Mouse (Mus musculus) heart, postnatal 14 days (tissue): ENCODE results near the gene Plcxd1. TPM values are rescaled to one million over a fixed set of nuclear protein-coding genes. Genes with fewer than 3 reads are reported as not detected.
"Not testable (repeated sequence)": the region's sequence is repeated elsewhere in the genome, so short reads cannot be mapped to it uniquely, and the experiment has no call there.

Experiments used
- DNase-seq, 2 experiments: peaks; one replicate each; pipeline ENCODE4 v3.0.0; 2021 to 2022
- intact Hi-C: fragments of 180-260 bp; cut with DNase I; formaldehyde crosslinking; loops from one replicate; pipeline ENCODE4 v1.15.1; 2025
- long read RNA-seq, 2 experiments: library from polyadenylated mRNA; stranded (forward); transcript quantifications; one replicate each; pipeline ENCODE4 v2.0.0; 2021
- total RNA-seq, 2 experiments: library from RNA; stranded (reverse); gene quantifications; 2 replicates each; pipeline ENCODE4 v1.2.3; 2021

Plcxd1 gene
- not detected for total RNA-seq
- long read RNA-seq, experiment 1, partial matches to known transcripts: 1 of 1 reads
- long read RNA-seq, experiment 1, other reads (novel, unspliced or antisense): 0 of 1 reads
- long read RNA-seq, experiment 2: 0 reads

- intact Hi-C loops: no loop called here
- no peak for DNase-seq
These were observed at the start of gene Plcxd1 for GRCm38 (mm10) chr5:110099656-110100580. TSS of gene Plcxd1 (plus strand) at chr5:110099969.

- DNase-seq: peak; percentile 78 to 85
- intact Hi-C loops: loop anchor here (5.0 kb wide), 1 partner anchor 34 kb away; the partner anchor contains the start of gene Gm35315
These were observed 41.9 kb upstream of the Plcxd1 start for GRCm38 (mm10) chr5:110057637-110058408.

DNA sequence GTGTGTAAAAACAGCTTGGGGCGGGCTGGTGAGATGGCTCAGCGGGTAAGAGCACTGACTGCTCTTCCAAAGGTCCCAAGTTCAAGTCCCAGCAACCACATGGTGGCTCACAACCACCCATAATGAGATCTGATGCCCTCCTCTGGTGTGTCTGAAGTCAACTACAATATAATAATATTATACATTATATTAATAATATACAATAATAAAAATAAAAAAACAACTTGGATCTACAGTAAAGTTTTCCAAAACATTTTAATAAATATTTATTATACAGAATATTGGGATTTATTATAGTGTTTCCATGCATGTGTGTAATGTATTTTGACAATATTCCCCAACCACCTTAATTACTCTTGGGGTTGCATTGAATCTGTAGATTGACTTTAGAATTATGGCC is 27.4 kb upstream of the Plcxd1 start, which contains the start of gene Gm17655:
Gene Gm17655, minus strand, starts transcription at position 101 of the 400 bp plus-strand sequence.
- DNase-seq, intact Hi-C loops: not testable (repeated sequence)

- intact Hi-C loops: no loop called here
- DNase-seq: no peak
These were observed 16.8 kb upstream of the Plcxd1 start for GRCm38 (mm10) chr5:110082961-110083360.

DNA sequence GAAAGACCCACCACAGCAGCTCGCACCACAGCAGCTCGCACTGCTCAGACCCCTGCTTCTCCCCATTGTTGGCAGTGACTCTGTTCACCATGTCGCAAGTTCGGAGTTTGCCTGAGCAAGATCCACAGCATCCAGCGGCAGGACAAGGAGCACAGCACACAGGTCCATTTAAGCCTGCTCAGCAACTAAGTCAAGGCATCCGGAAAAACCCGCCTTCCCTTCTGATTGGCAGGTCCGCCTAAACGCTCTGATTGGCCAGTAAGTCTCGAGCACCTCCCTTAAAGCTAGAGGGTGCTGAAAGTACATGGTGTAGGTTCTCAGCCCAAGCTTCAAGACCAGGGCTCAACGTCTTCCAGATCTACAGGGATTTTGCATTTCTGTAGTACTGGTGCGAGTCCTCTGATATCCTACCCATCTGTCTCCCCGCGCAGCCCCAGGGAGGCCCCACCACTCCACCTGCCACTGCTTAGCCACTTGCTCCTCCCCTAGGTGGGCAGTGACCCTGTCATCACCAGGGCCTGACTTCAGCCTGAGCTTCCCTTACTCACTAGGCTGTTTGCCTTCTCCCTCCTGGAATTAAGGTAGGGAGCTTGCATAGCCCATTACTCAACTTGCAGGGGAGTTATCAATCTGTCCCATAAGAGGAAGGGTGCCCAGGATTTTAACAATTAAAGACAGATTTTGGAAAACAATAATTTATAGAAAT is 13.5 kb upstream of the Plcxd1 start:
- DNase-seq: no peak
- intact Hi-C loops: no loop called here

DNA sequence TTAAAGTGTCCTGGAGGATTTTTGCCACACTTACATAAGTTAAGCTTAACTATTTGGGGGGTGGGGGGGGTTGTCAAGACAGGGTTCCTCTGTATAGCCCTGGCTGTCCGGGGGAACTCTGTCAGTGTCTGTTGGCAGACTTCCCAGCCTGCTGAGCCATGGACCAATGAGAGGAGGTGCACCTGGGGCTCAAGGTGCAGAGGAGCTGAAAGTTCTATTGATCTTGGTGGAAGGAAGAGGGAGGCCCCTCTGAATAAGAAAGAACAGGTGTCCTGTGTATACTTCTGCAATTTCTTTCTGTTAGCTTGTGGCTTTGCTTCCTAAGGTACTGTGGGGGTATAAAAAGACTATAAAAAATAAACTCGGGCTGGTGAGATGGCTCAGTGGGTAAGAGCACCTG is 8.2 kb upstream of the Plcxd1 start:
- intact Hi-C loops: loop anchor here (5.0 kb wide), 1 partner anchor 34 kb away; no protein-coding TSS in a partner anchor
- DNase-seq: no peak

DNA sequence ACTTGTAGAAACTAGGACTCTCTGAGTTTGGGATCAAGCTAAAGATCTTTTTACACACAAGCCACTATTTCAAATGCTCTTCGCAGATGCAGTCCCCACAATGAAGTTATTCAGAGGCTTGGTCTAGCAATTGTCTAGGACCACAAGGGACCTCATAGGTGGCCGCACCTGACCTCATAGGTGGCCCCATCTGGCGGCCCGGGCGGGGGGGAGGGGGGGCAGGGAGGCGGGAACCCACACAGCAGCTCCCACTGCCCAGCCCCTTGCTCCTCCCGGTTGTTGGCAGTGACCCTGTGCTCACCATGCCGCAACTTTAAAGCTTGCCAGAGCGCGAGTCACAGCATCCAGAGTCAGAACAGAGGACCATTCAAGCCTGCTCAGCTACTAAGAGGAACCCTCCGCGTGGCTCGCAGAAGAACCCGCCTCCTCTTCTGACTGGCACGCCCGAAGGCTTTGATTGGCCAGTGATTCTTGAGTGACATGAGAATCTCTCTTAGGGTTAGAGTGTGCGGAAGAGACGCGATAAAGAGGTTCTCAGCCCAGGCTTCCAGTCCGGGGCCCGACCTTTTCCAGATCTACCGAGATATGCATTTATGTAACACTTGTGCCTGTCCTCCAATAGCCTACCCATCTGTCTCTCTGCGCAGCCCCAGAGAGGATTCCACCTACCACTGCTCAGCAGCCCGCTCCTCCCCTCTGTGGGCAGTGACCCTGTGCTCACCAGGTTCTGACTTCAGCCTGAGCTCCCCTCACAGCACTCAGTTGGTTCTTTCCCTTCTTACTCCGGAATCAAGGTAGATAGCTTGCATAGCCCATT is 5.5 kb upstream of the Plcxd1 start, which contains the start of gene Gm35315:
Gene Gm35315, minus strand, starts transcription at position 391 of the 817 bp plus-strand sequence.
- intact Hi-C loops: loop anchor here (5.0 kb wide), 1 partner anchor 37 kb away; no protein-coding TSS in a partner anchor
- peak; percentile 75 to 82 for DNase-seq

- no peak for DNase-seq
- intact Hi-C loops: loop anchor here (5.0 kb wide), 1 partner anchor 38 kb away; no protein-coding TSS in a partner anchor
These were observed 4.9 kb upstream of the Plcxd1 start for GRCm38 (mm10) chr5:110094847-110095213.

DNA sequence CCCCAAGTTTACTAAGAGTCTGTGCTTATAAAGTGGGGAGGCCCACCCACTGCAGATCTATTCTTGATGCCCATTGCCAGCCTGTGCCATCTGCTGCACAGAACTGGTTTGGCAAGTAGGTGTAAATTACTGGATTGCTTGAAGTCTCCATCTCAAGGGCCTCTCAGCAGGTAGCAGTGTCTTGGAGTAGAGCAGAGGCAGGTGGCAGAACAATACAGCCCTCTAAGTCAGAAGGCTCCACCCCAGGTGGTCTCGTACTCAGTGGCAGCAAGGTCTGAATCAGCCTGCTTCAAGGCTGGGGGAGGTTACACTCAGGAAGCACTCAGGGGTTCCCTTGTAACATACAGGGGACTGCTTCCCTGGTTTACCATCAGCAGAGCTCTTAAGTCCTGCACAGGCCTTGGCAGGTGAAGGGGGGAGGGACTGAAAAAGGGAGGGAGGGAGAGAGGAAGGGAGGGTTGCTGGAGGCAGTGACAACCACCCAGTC is 735 bp upstream of the Plcxd1 start:
- DNase-seq: no peak
- intact Hi-C loops: no loop called here

DNA sequence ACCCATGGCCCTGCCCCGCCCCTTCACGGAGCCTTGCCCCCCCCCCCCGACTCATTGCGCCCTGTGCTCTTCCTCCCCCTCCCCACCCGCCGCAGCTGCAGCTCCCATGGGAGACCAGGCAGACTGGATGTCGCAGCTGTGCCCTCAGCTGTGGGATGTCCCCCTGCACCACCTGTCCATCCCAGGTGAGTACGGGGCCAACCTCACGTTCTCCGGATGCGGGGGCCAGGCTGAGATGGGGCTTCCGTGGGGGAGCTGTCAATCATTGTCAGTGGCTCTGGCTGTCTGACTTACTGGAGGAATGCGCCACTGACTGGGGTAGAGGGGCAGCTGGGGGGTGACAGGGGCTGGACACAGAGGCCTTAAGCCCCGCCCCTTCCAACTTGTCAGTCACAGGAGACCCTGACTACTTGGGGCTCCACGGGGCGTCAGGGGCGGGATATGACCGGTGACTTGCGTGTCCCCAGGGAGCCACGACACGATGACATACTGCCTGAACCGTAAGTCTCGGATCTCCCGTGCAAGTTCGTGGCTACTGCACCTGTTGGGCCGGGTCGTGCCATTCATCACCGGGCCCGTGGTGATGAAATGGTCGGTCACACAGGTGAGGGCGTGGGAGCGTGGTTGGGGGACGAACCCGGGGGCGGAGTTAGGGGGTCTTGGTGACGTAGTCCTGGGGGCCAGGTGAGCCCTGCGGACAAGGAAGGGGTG is 1.3 kb downstream of the Plcxd1 start:
- no peak for DNase-seq

DNA sequence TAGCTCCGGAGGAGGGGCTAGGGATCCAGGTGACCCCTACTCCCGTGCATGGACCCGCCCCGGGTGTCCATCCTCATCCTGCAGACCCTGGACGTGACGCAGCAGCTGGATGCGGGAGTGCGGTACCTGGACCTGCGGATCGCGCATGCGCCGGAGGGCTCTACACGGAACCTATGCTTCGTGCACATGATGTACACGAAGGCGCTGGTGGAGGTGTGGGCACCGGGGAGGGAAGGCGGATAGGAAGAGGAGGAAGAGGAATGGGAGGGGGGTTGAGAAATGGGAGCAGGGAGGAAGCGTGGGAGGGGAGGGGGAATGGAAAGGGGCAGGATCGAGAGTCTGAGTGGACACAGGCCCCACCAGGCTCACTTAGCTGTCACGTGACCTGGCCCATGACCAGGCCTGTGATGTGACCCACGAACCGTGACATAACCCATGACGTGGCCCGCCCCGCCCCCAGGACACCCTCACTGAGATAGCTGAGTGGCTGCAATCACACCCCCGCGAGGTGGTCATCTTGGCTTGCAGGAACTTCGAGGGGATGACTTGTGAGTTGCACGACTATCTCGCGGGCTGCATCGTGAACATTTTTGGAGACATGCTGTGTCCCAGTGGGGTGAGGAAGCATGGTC is 2.1 kb downstream of the Plcxd1 start:
- intact Hi-C loops: no loop called here
- peak in 1 of 2 experiments; percentile 32 for DNase-seq

More for the DNA sequence above, 1.3 kb downstream of the Plcxd1 start:
- intact Hi-C loops: no loop called here

GRCm38 (mm10) chr5:110102429-110102828 is 2.7 kb downstream of the Plcxd1 start:
- no peak for DNase-seq
- intact Hi-C loops: no loop called here

- DNase-seq: no peak
- intact Hi-C loops: no loop called here
These were observed 3.3 kb downstream of the Plcxd1 start for GRCm38 (mm10) chr5:110102853-110103625.

- intact Hi-C loops: no loop called here
- DNase-seq: no peak
These were observed 4.3 kb downstream of the Plcxd1 start for GRCm38 (mm10) chr5:110103901-110104615.

- intact Hi-C loops: no loop called here
- no peak for DNase-seq
These were observed 5.0 kb downstream of the Plcxd1 start for GRCm38 (mm10) chr5:110104616-110105380.
